Mouse (Mus musculus): ENCODE data around the gene Sept10. TPM values are rescaled to one million over a fixed set of nuclear protein-coding genes. Genes with fewer than 3 reads are reported as not detected.

Sept10 gene
- polyA plus RNA-seq, 1 experiment from 2014 or later, result 11.6 TPM

- WGBS (ENCODE audit: insufficient replicate concordance), result 76% methylated on average over 2 of the region's 2 CpGs
These were observed 96.2 kb downstream of the Sept10 start for GRCm38 (mm10) chr10:59125497-59125896.

GRCm38 (mm10) chr10:59119811-59120210 is 101.8 kb downstream of the Sept10 start:
- Histone ChIP-seq H3K27me3 (ENCODE audit: insufficient read depth, low read length) (no peaks in the 10 kb centered on the region), H3K4me3 (ENCODE audit: low read depth, low read length) (no peak overlapping the region), H3K9me3 (ENCODE audit: low read length) (no peaks in the 10 kb centered on the region), H3K27ac (ENCODE audit: low read depth) (no peak overlapping the region), H3K4me2 (ENCODE audit: low read depth, low read length) (no peak overlapping the region), H3K9ac (replicated peaks) (no peak overlapping the region), H3K36me3 (replicated peaks; ENCODE audit: insufficient read depth, low read length) (no peaks in the 10 kb centered on the region), H3K4me1 (ENCODE audit: insufficient read depth) (no peaks in the 10 kb centered on the region)
- WGBS (ENCODE audit: insufficient replicate concordance), result 74% methylated on average over 2 of the region's 2 CpGs
- TF ChIP-seq CTCF (IDR thresholded peaks at IDR 0.05; ENCODE audit: low read depth), result no peak
- ATAC-seq (no peak), DNase-seq (no peak)

More at GRCm38 (mm10) chr10:59125497-59125896, 96.2 kb downstream of the Sept10 start:
- no peak for TF ChIP-seq EP300 (IDR thresholded peaks at IDR 0.05; ENCODE audit: low read depth)
- TF ChIP-seq CTCF (IDR thresholded peaks at IDR 0.05; ENCODE audit: low read depth), result no peak
- no peak overlapping the region for H3K4me2 ChIP-seq (ENCODE audit: low read depth, low read length)
- no peak overlapping the region for H3K9ac ChIP-seq (replicated peaks)
- no peaks in the 10 kb centered on the region for H3K36me3 ChIP-seq (replicated peaks; ENCODE audit: insufficient read depth, low read length)
- ATAC-seq, result no peak
- no peak overlapping the region for H3K4me3 ChIP-seq (ENCODE audit: low read depth, low read length)
- no peak overlapping the region for H3K27ac ChIP-seq (ENCODE audit: low read depth)
- no peaks in the 10 kb centered on the region for H3K9me3 ChIP-seq (ENCODE audit: low read length)
- DNase-seq, result no peak
- no peaks in the 10 kb centered on the region for H3K4me1 ChIP-seq (ENCODE audit: insufficient read depth)
- H3K27me3 ChIP-seq (ENCODE audit: insufficient read depth, low read length), result no peaks in the 10 kb centered on the region

GRCm38 (mm10) chr10:59119001-59119400 is 102.6 kb downstream of the Sept10 start:
- DNase-seq, result no peak
- 77% methylated on average over 1 of the region's 1 CpGs for WGBS (ENCODE audit: insufficient replicate concordance)

GRCm38 (mm10) chr10:59117555-59117954 is 104.1 kb downstream of the Sept10 start:
- H3K36me3 ChIP-seq (replicated peaks; ENCODE audit: insufficient read depth, low read length), result no peaks in the 10 kb centered on the region
- ATAC-seq, result no peak
- H3K4me2 ChIP-seq (ENCODE audit: low read depth, low read length), result no peak overlapping the region
- WGBS (ENCODE audit: insufficient replicate concordance), result 76% methylated on average over 5 of the region's 5 CpGs
- no peak for DNase-seq
- no peaks in the 10 kb centered on the region for H3K27me3 ChIP-seq (ENCODE audit: insufficient read depth, low read length)
- H3K27ac ChIP-seq (ENCODE audit: low read depth), result no peak overlapping the region
- TF ChIP-seq CTCF (IDR thresholded peaks at IDR 0.05; ENCODE audit: low read depth) (no peak), EP300 (IDR thresholded peaks at IDR 0.05; ENCODE audit: low read depth) (no peak)
- no peak overlapping the region for H3K4me3 ChIP-seq (ENCODE audit: low read depth, low read length)
- no peaks in the 10 kb centered on the region for H3K4me1 ChIP-seq (ENCODE audit: insufficient read depth)
- H3K9me3 ChIP-seq (ENCODE audit: low read length), result no peaks in the 10 kb centered on the region
- H3K9ac ChIP-seq (replicated peaks), result no peak overlapping the region

More at GRCm38 (mm10) chr10:59119001-59119400, 102.6 kb downstream of the Sept10 start:
- Histone ChIP-seq H3K9ac (replicated peaks) (no peak overlapping the region), H3K27me3 (ENCODE audit: insufficient read depth, low read length) (no peaks in the 10 kb centered on the region), H3K36me3 (replicated peaks; ENCODE audit: insufficient read depth, low read length) (no peaks in the 10 kb centered on the region), H3K4me1 (ENCODE audit: insufficient read depth) (no peaks in the 10 kb centered on the region), H3K4me2 (ENCODE audit: low read depth, low read length) (no peak overlapping the region), H3K9me3 (ENCODE audit: low read length) (no peaks in the 10 kb centered on the region), H3K4me3 (ENCODE audit: low read depth, low read length) (no peak overlapping the region), H3K27ac (ENCODE audit: low read depth) (no peak overlapping the region)
- TF ChIP-seq EP300 (IDR thresholded peaks at IDR 0.05; ENCODE audit: low read depth), result no peak
- ATAC-seq, result no peak

GRCm38 (mm10) chr10:59116331-59116730 is 105.3 kb downstream of the Sept10 start:
- Histone ChIP-seq H3K4me3 (ENCODE audit: low read depth, low read length) (no peak overlapping the region), H3K4me2 (ENCODE audit: low read depth, low read length) (no peak overlapping the region), H3K27me3 (ENCODE audit: insufficient read depth, low read length) (no peaks in the 10 kb centered on the region), H3K27ac (ENCODE audit: low read depth) (no peak overlapping the region), H3K36me3 (replicated peaks; ENCODE audit: insufficient read depth, low read length) (no peaks in the 10 kb centered on the region), H3K4me1 (ENCODE audit: insufficient read depth) (no peaks in the 10 kb centered on the region), H3K9me3 (ENCODE audit: low read length) (no peaks in the 10 kb centered on the region), H3K9ac (replicated peaks) (no peak overlapping the region)
- DNase-seq, result no peak
- no peak for ATAC-seq
- WGBS (ENCODE audit: insufficient replicate concordance), result 64% methylated on average over 9 of the region's 9 CpGs
- no peak for TF ChIP-seq EP300 (IDR thresholded peaks at IDR 0.05; ENCODE audit: low read depth)
- no peak for TF ChIP-seq CTCF (IDR thresholded peaks at IDR 0.05; ENCODE audit: low read depth)

- ATAC-seq, result no peak
- Histone ChIP-seq H3K36me3 (replicated peaks; ENCODE audit: insufficient read depth, low read length) (no peaks in the 10 kb centered on the region), H3K4me3 (ENCODE audit: low read depth, low read length) (no peak overlapping the region), H3K9me3 (ENCODE audit: low read length) (no peaks in the 10 kb centered on the region), H3K4me2 (ENCODE audit: low read depth, low read length) (no peak overlapping the region), H3K4me1 (ENCODE audit: insufficient read depth) (no peaks in the 10 kb centered on the region), H3K27ac (ENCODE audit: low read depth) (no peak overlapping the region), H3K9ac (replicated peaks) (no peak overlapping the region), H3K27me3 (ENCODE audit: insufficient read depth, low read length) (no peaks in the 10 kb centered on the region)
- no peak for DNase-seq
- WGBS (ENCODE audit: insufficient replicate concordance), result 79% methylated on average over 2 of the region's 2 CpGs
- TF ChIP-seq CTCF (IDR thresholded peaks at IDR 0.05; ENCODE audit: low read depth), result no peak
- TF ChIP-seq EP300 (IDR thresholded peaks at IDR 0.05; ENCODE audit: low read depth), result no peak
These were observed 106.0 kb downstream of the Sept10 start for GRCm38 (mm10) chr10:59115691-59116090.

Measured in liver, postnatal 0 days (tissue).